Mouse (Mus musculus): ENCODE measurements around the gene 2210408I21Rik. TPM values are rescaled to one million over a fixed set of nuclear protein-coding genes. Genes with fewer than 3 reads are reported as not detected.
"Not testable (repeated sequence)": the region's sequence is repeated elsewhere in the genome, so short reads cannot be mapped to it uniquely, and the experiment has no call there.

2210408I21Rik gene
- 8.3 and 9.8 TPM in 2 replicates for polyA plus RNA-seq (2016; fragmentation: Nextera tagmentation; extraction: Ambion mirVana)

DNA sequence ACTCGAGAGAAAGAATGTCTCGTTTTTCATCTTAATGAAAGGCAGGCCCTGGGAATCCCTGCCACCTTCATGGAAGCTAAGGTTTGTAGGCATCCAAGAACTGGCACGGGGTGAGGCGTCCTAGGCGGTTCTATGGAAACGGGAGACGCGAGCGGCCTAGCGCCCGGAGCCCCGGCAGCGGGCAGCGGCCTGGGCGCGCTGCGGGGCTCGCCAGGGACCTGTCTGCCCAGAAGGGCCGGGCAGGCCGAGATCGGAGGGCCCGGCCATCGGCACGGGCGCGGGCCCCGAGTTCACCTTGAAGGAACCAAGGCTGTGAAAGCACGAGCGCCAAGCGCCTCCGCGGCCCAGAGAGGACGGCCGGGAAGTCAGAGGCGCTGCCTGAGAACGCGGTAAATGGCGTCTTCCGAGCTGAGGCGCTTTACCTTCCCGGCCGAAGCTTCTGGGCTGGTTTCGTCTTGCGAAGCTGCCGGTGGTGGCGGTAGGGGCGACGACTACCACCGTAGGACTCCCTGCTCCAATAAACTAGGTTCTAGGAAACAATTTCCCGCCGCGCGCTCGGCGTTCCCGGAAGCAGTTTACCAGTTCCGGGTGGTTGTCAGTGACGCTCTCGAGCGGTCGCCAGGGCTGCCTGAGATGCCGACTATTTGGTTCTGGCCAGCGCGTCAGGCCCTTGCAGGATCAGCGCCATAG is at the start of gene 2210408I21Rik, which contains the start of gene Slf1:
2210408I21Rik (plus strand) TSS at position 610 of the 690 bp plus-strand sequence.
Slf1 (minus strand) TSS at position 543 of the 690 bp plus-strand sequence.
- Histone ChIP-seq H3K4me3 (peak within 1 kb of the TSS; percentile 91), H3K9me3 (replicated peaks) (no peaks in the 10 kb centered on the region), H3K36me3 (peaks cover 3% of the 10 kb centered on the region; the same call in 1 of the 2 replicates), H3K27ac (replicated peaks) (peak within 1 kb of the TSS; percentile 96), H3K27me3 (ENCODE audit: low read depth, poor library complexity, severe bottlenecking) (no peaks in the 10 kb centered on the region), H3K4me1 (peaks cover 19% of the 10 kb centered on the region)
- under 1% methylated on average over 65 of the region's 65 CpGs for WGBS
- DNase-seq (ENCODE audit: low spot score), result peak; percentile 90

GRCm38 (mm10) chr13:77092876-77093275 is 42.5 kb upstream of the 2210408I21Rik start:
- not testable (repeated sequence) for DNase-seq (ENCODE audit: low spot score); H3K4me3 ChIP-seq; H3K4me1 ChIP-seq; H3K27me3 ChIP-seq (ENCODE audit: low read depth, poor library complexity, severe bottlenecking); H3K27ac ChIP-seq (replicated peaks)
- 100% methylated on average over 1 of the region's 1 CpGs for WGBS
- H3K9me3 ChIP-seq (replicated peaks), result peaks cover 14% of the 10 kb centered on the region; the same call in 1 of the 2 replicates
- peaks cover 76% of the 10 kb centered on the region for H3K36me3 ChIP-seq

GRCm38 (mm10) chr13:77107734-77108133 is 27.6 kb upstream of the 2210408I21Rik start:
- Histone ChIP-seq H3K27ac (replicated peaks) (no peak overlapping the region), H3K4me3 (no peak overlapping the region), H3K27me3 (ENCODE audit: low read depth, poor library complexity, severe bottlenecking) (no peaks in the 10 kb centered on the region), H3K4me1 (no peaks in the 10 kb centered on the region), H3K9me3 (replicated peaks) (no peaks in the 10 kb centered on the region), H3K36me3 (peaks cover 41% of the 10 kb centered on the region)
- no peak for DNase-seq (ENCODE audit: low spot score)

DNA sequence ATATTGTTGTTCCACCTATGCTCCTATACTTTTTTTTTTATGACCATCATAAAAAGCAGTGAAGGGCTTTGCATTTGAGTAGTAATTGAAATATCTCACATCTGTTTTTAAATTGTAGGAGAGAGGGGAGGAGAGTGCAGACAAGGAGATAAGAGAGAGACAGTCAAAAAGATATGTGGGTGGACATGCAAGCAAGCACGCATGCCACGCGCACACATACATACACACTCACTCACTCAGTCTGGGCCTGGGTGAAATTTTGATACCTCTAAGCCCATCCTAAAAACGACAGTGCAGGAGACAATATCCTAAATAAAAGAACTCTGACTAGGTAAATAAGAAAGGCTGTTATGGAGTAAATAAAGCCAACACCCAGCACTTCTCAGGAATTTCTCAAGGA is 16.6 kb upstream of the 2210408I21Rik start:
- H3K9me3 ChIP-seq (replicated peaks), result no peaks in the 10 kb centered on the region
- H3K27ac ChIP-seq (replicated peaks), result no peak overlapping the region
- no peak overlapping the region for H3K4me3 ChIP-seq
- no peaks in the 10 kb centered on the region for H3K27me3 ChIP-seq (ENCODE audit: low read depth, poor library complexity, severe bottlenecking)
- WGBS, result 94% methylated on average over 4 of the region's 4 CpGs
- no peaks in the 10 kb centered on the region for H3K4me1 ChIP-seq
- H3K36me3 ChIP-seq, result peaks cover 42% of the 10 kb centered on the region
- DNase-seq (ENCODE audit: low spot score), result no peak

- H3K4me1 ChIP-seq, result no peaks in the 10 kb centered on the region
- no peaks in the 10 kb centered on the region for H3K9me3 ChIP-seq (replicated peaks)
- H3K27ac ChIP-seq (replicated peaks), result no peak overlapping the region
- no peak overlapping the region for H3K4me3 ChIP-seq
- DNase-seq (ENCODE audit: low spot score), result no peak
- H3K36me3 ChIP-seq, result peaks cover 37% of the 10 kb centered on the region
- no peaks in the 10 kb centered on the region for H3K27me3 ChIP-seq (ENCODE audit: low read depth, poor library complexity, severe bottlenecking)
- WGBS, result 87% methylated on average over 3 of the region's 3 CpGs
Observed at GRCm38 (mm10) chr13:77125159-77125558, 10.2 kb upstream of the 2210408I21Rik start.

GRCm38 (mm10) chr13:77128240-77128639 is 7.1 kb upstream of the 2210408I21Rik start:
- WGBS, result 88% methylated on average over 2 of the region's 2 CpGs
- DNase-seq (ENCODE audit: low spot score), result no peak
- H3K27ac ChIP-seq (replicated peaks), result no peak overlapping the region
- peaks cover 26% of the 10 kb centered on the region for H3K36me3 ChIP-seq
- H3K27me3 ChIP-seq (ENCODE audit: low read depth, poor library complexity, severe bottlenecking), result no peaks in the 10 kb centered on the region
- no peak overlapping the region for H3K4me3 ChIP-seq
- H3K4me1 ChIP-seq, result 0 out of 2 replicates have a peak, but pooled peaks cover under 1% of the 10 kb centered on the region
- no peaks in the 10 kb centered on the region for H3K9me3 ChIP-seq (replicated peaks)

DNA sequence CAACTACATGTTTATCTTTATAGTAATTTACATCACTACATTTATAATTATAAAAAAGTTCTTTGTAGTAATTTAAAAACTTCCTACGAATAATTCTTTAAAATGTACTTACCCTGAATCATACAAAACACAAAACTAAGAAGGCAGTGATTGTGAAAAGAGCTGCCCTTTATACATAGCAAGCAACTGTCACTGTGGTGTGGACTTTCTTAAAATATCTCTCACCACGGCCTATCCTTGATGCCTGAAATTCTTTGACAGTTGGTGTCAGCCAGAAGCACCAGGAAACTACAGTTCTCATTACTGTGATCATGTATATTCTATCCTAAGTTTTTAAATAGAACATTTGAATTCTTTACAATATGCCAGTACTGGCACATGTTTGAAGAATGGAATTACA is 4.2 kb upstream of the 2210408I21Rik start:
- H3K4me1 ChIP-seq, result peaks cover 15% of the 10 kb centered on the region
- DNase-seq (ENCODE audit: low spot score), result no peak
- H3K9me3 ChIP-seq (replicated peaks), result no peaks in the 10 kb centered on the region
- 92% methylated on average over 2 of the region's 2 CpGs for WGBS
- H3K27me3 ChIP-seq (ENCODE audit: low read depth, poor library complexity, severe bottlenecking), result no peaks in the 10 kb centered on the region
- no peak overlapping the region for H3K27ac ChIP-seq (replicated peaks)
- peaks cover 3% of the 10 kb centered on the region; the same call in 1 of the 2 replicates for H3K36me3 ChIP-seq
- H3K4me3 ChIP-seq, result no peak overlapping the region

- Histone ChIP-seq H3K27me3 (ENCODE audit: low read depth, poor library complexity, severe bottlenecking) (no peaks in the 10 kb centered on the region), H3K4me3 (peak overlapping the region; percentile 91), H3K27ac (replicated peaks) (peak overlapping the region; percentile 96), H3K4me1 (peaks cover 19% of the 10 kb centered on the region), H3K9me3 (replicated peaks) (no peaks in the 10 kb centered on the region), H3K36me3 (peaks cover 3% of the 10 kb centered on the region; the same call in 1 of the 2 replicates)
- WGBS, result 1% methylated on average over 11 of the region's 11 CpGs
- DNase-seq (ENCODE audit: low spot score), result no peak
Observed at GRCm38 (mm10) chr13:77135621-77135981, 261 bp downstream of the 2210408I21Rik start.

- no peaks in the 10 kb centered on the region for H3K9me3 ChIP-seq (replicated peaks)
- no peaks in the 10 kb centered on the region for H3K27me3 ChIP-seq (ENCODE audit: low read depth, poor library complexity, severe bottlenecking)
Observed at GRCm38 (mm10) chr13:77140890-77141289, 5.5 kb downstream of the 2210408I21Rik start.

DNA sequence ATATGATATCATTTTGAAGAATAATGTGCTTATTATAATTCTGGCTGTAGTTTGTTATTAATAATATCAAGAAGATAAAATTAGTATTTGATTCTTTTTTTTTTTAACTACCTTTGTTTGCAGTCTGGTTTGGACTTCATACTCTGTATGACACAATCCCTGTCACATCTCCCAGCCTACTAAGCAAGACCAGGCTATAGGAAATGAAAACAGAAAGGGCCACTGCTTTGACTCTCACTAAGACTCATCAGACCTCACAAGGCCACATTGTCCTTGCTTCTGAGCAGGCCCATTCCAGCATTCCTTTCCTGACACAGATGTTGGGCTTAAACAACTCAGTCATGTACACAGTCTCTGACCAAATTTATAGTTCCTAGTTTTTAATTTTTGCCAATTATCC is 42.6 kb downstream of the 2210408I21Rik start:
- H3K36me3 ChIP-seq, result no peaks in the 10 kb centered on the region
- no peaks in the 10 kb centered on the region for H3K27me3 ChIP-seq (ENCODE audit: low read depth, poor library complexity, severe bottlenecking)
- H3K9me3 ChIP-seq (replicated peaks), result no peaks in the 10 kb centered on the region
- H3K27ac ChIP-seq (replicated peaks), result no peak overlapping the region
- H3K4me1 ChIP-seq, result no peaks in the 10 kb centered on the region
- no peak overlapping the region for H3K4me3 ChIP-seq
- no peak for DNase-seq (ENCODE audit: low spot score)

More at GRCm38 (mm10) chr13:77140890-77141289, 5.5 kb downstream of the 2210408I21Rik start:
- H3K27ac ChIP-seq (replicated peaks), result no peak overlapping the region
- 93% methylated on average over 2 of the region's 2 CpGs for WGBS
- H3K4me3 ChIP-seq, result no peak overlapping the region
- no peaks in the 10 kb centered on the region for H3K36me3 ChIP-seq
- H3K4me1 ChIP-seq, result peaks cover 6% of the 10 kb centered on the region
- DNase-seq (ENCODE audit: low spot score), result no peak

- no peak for DNase-seq (ENCODE audit: low spot score)
- no peak overlapping the region for H3K27ac ChIP-seq (replicated peaks)
Observed at GRCm38 (mm10) chr13:77190606-77191005, 55.3 kb downstream of the 2210408I21Rik start.

GRCm38 (mm10) chr13:77192201-77192600 is 56.9 kb downstream of the 2210408I21Rik start:
- no peak overlapping the region for H3K27ac ChIP-seq (replicated peaks)
- no peaks in the 10 kb centered on the region for H3K27me3 ChIP-seq (ENCODE audit: low read depth, poor library complexity, severe bottlenecking)
- no peak overlapping the region for H3K4me3 ChIP-seq
- WGBS, result 87% methylated on average over 2 of the region's 2 CpGs
- no peaks in the 10 kb centered on the region for H3K4me1 ChIP-seq
- H3K9me3 ChIP-seq (replicated peaks), result no peaks in the 10 kb centered on the region
- no peak for DNase-seq (ENCODE audit: low spot score)
- no peaks in the 10 kb centered on the region; the same call in 1 of the 2 replicates for H3K36me3 ChIP-seq

More at GRCm38 (mm10) chr13:77190606-77191005, 55.3 kb downstream of the 2210408I21Rik start:
- Histone ChIP-seq H3K27me3 (ENCODE audit: low read depth, poor library complexity, severe bottlenecking) (no peaks in the 10 kb centered on the region), H3K4me1 (no peaks in the 10 kb centered on the region), H3K9me3 (replicated peaks) (no peaks in the 10 kb centered on the region), H3K36me3 (no peaks in the 10 kb centered on the region), H3K4me3 (no peak overlapping the region)
- 91% methylated on average over 8 of the region's 8 CpGs for WGBS

DNA sequence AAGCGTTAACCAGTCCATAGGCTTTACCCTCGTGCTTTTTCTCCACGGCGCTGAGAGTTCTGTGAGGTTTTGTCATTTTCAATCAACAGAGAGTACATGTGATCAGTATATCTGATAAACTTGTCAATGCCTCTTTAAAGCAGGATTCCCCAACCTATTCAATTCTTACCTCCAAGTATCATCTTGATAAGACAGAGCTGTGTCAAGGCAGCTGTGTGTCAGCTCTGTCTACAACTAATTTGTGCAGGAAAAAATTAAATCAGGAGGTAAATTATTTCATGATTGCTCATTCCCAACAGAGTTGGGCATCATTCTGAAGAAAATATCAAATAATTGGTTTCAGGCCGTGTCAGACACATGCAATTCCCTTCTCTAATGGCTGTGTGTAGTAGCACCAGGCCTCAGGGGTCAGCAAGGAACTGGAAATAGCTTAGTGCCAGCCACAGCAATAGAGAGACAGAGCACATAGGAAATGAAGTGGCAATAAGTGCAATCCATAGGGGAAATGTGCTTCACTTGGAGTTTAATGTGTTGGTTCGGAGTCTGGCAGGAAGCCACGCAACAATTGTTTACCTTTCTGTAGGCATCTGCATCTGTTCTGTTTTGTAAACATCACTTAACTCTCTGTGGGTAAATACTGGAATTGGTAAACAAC is 73.6 kb downstream of the 2210408I21Rik start:
- WGBS, result 92% methylated on average over 7 of the region's 7 CpGs
- H3K27me3 ChIP-seq (ENCODE audit: low read depth, poor library complexity, severe bottlenecking), result no peaks in the 10 kb centered on the region
- H3K4me1 ChIP-seq, result no peaks in the 10 kb centered on the region
- DNase-seq (ENCODE audit: low spot score), result no peak
- H3K9me3 ChIP-seq (replicated peaks), result no peaks in the 10 kb centered on the region
- no peak overlapping the region for H3K4me3 ChIP-seq
- H3K27ac ChIP-seq (replicated peaks), result no peak overlapping the region
- no peaks in the 10 kb centered on the region for H3K36me3 ChIP-seq

All from midbrain, embryonic 10.5 days (tissue).